Mouse (Mus musculus): ENCODE results near the gene Clec3b. TPM values are rescaled to one million over a fixed set of nuclear protein-coding genes. Genes with fewer than 3 reads are reported as not detected.
A peak's percentile ranks its signal among the peaks of the same experiment; 100 is the strongest.

The Clec3b gene
- total RNA-seq (2021): 10 to 100 TPM; 36.8 to 42.0 TPM
- long read RNA-seq, experiment 1, partial matches to known transcripts: 0 of 23 reads
- long read RNA-seq, experiment 1, other reads (novel, unspliced or antisense): 19 of 23 reads
- long read RNA-seq, experiment 2, transcript Clec3b-201 (3 exons, 992 nt): major isoform, 6 of 19 reads
- long read RNA-seq, experiment 2, partial matches to known transcripts: 0 of 19 reads
- long read RNA-seq, experiment 2, other reads (novel, unspliced or antisense): 13 of 19 reads

- intact Hi-C loops (cut with DNase I): loop anchor here (10.0 kb wide), 1 partner anchor 274 kb away; no protein-coding TSS in a partner anchor
- DNase-seq: peak; percentile 50 to 68
Observed at GRCm38 (mm10) chr9:123150241-123151020, at the start of gene Clec3b. Gene Clec3b (plus strand): TSS chr9:123150946.

GRCm38 (mm10) chr9:123103425-123103824 lies 47.3 kb upstream of the Clec3b start:
- intact Hi-C loops (cut with DNase I): no loop called here
- no peak for DNase-seq

- intact Hi-C loops (cut with DNase I): no loop called here
- DNase-seq: no peak
Observed at GRCm38 (mm10) chr9:123104362-123104761, 46.4 kb upstream of the Clec3b start.

GRCm38 (mm10) chr9:123107186-123107585 lies 43.6 kb upstream of the Clec3b start:
- intact Hi-C loops (cut with DNase I): no loop called here
- no peak for DNase-seq

- no peak for DNase-seq
- intact Hi-C loops (cut with DNase I): no loop called here
Observed at GRCm38 (mm10) chr9:123109188-123109587, 41.6 kb upstream of the Clec3b start.

GRCm38 (mm10) chr9:123111751-123112221 lies 39.0 kb upstream of the Clec3b start:
- intact Hi-C loops (cut with DNase I): no loop called here
- no peak for DNase-seq

- intact Hi-C loops (cut with DNase I): no loop called here
- peak; percentile 73 to 81 for DNase-seq
Observed at GRCm38 (mm10) chr9:123112805-123113521, 37.8 kb upstream of the Clec3b start, which contains the start of the genes Zdhhc3 and Exosc7. Gene Zdhhc3 (minus strand): TSS chr9:123113205. Gene Exosc7 (plus strand): TSS chr9:123113215.

- DNase-seq: no peak
- intact Hi-C loops (cut with DNase I): no loop called here
Observed at GRCm38 (mm10) chr9:123113931-123114330, 36.8 kb upstream of the Clec3b start.

GRCm38 (mm10) chr9:123115566-123115965 lies 35.2 kb upstream of the Clec3b start:
- intact Hi-C loops (cut with DNase I): no loop called here
- no peak for DNase-seq

GRCm38 (mm10) chr9:123123017-123123416 lies 27.7 kb upstream of the Clec3b start:
- intact Hi-C loops (cut with DNase I): no loop called here
- DNase-seq: no peak

- DNase-seq: no peak
- intact Hi-C loops (cut with DNase I): no loop called here
Observed at GRCm38 (mm10) chr9:123123571-123124412, 27.0 kb upstream of the Clec3b start.

- DNase-seq: no peak
- intact Hi-C loops (cut with DNase I): no loop called here
Observed at GRCm38 (mm10) chr9:123124413-123124981, 26.2 kb upstream of the Clec3b start.

- intact Hi-C loops (cut with DNase I): no loop called here
- DNase-seq: no peak
Observed at GRCm38 (mm10) chr9:123127663-123128062, 23.1 kb upstream of the Clec3b start.

GRCm38 (mm10) chr9:123132994-123133393 lies 17.8 kb upstream of the Clec3b start:
- intact Hi-C loops (cut with DNase I): no loop called here
- no peak for DNase-seq

GRCm38 (mm10) chr9:123136953-123137682 lies 13.6 kb upstream of the Clec3b start:
- intact Hi-C loops (cut with DNase I): no loop called here

GRCm38 (mm10) chr9:123138891-123139474 lies 11.8 kb upstream of the Clec3b start:
- DNase-seq: peak; percentile 69 to 82

More at GRCm38 (mm10) chr9:123136953-123137682, 13.6 kb upstream of the Clec3b start:
- no peak for DNase-seq

GRCm38 (mm10) chr9:123139887-123140614 lies 10.7 kb upstream of the Clec3b start:
- intact Hi-C loops (cut with DNase I): no loop called here
- DNase-seq: no peak

More at GRCm38 (mm10) chr9:123138891-123139474, 11.8 kb upstream of the Clec3b start:
- intact Hi-C loops (cut with DNase I): no loop called here

GRCm38 (mm10) chr9:123148430-123148829 lies 2.3 kb upstream of the Clec3b start:
- DNase-seq: peak in 1 of 2 experiments; percentile 39
- intact Hi-C loops (cut with DNase I): no loop called here
